Mouse (Mus musculus) bone marrow, adult 2 months (tissue): Measurements from ENCODE around the gene Kirrel3.

ENCODE experiments used
- CTCF ChIP-seq: fragments of 200-500 bp; IDR thresholded peaks from 2 replicates; pipeline ENCODE4 v1.5.1; 2011; ENCODE audit warnings: low read length, control low read depth; ENCODE audit not compliant: control insufficient read depth, insufficient read depth
- POLR2A ChIP-seq: fragments of 200-500 bp; IDR thresholded peaks from 2 replicates; pipeline ENCODE4 v1.6.1; 2011; ENCODE audit warnings: low read depth, mild to moderate bottlenecking, control low read depth, low read length, borderline replicate concordance; ENCODE audit not compliant: control insufficient read depth

DNA sequence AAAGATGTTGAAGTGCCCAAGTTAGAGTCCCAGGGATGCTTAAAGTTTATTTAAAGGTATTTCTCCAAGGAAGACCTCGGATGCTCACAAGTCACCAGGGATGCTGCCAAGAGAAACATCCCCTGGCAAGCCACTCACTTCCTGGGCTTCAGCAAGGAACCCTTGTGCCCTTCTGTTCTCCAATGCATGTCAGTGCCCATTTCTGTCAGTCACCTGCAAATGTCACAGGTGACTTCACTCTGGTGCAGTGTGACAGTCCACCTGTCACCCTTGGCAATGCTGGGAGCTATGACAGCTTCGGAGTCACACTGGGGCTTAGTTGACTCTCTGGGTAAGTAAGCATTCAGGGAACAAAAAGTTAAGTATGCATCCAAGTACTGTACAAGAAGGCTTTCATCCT, 12.4 kb downstream of the Kirrel3 start:
- TF ChIP-seq CTCF (no peak), POLR2A (no peak)
